In genomic region chr9:69304991-69305390, GRCm38 (mm10) we compare ENCODE assay signal across 13 mouse cellular contexts.
"Had no signal": no experiment of that assay in that cellular context is flagged by ENCODE, and none has a peak within 500 bp of the region (broad histone marks: within the 10 kb centered on the region; RNA-seq: fewer than 3 reads in every experiment).

No protein-coding gene starts in this region.

- H3K9ac ChIP-seq: limb, embryonic 12.5 days; liver, embryonic 13.5 days; midbrain, embryonic 13.5 days had no signal

- H3K36me3 ChIP-seq: limb, embryonic 12.5 days; liver, embryonic 13.5 days; midbrain, embryonic 13.5 days had no signal

- H3K4me3 ChIP-seq: limb, embryonic 12.5 days; liver, embryonic 13.5 days; midbrain, embryonic 13.5 days had no signal

- H3K9me3 ChIP-seq: limb, embryonic 12.5 days; liver, embryonic 13.5 days; midbrain, embryonic 13.5 days had no signal

- H3K4me2 ChIP-seq: limb, embryonic 12.5 days; liver, embryonic 13.5 days; midbrain, embryonic 13.5 days had no signal

- H3K27ac ChIP-seq: kidney, postnatal 0 days; limb, embryonic 12.5 days; liver, embryonic 13.5 days; midbrain, embryonic 13.5 days had no signal

- DNase-seq: kidney, adult 9 months; layer of hippocampus, adult 9-11 months; layer of hippocampus, postnatal 36 days; liver, embryonic 13.5 days; lung, adult 2 months; lung, postnatal 36 days; right cerebral cortex, adult 18-20 months; right cerebral cortex, postnatal 25 days; thymus, postnatal 36 days had no signal

- H3K27me3 ChIP-seq: liver, embryonic 13.5 days had no signal

- ATAC-seq: lung, postnatal 0 days; midbrain, embryonic 13.5 days had no signal
